Mouse (Mus musculus) cerebellum, adult 2 months (tissue): ENCODE data around the gene Gsc2.

Experiments used
- CTCF ChIP-seq: fragments of 200-500 bp; IDR thresholded peaks from 2 replicates; pipeline ENCODE4 v1.5.1; 2011; ENCODE audit warnings: low read depth, mild to moderate bottlenecking, control low read depth, low read length, moderate library complexity, borderline replicate concordance; ENCODE audit not compliant: insufficient read depth
- POLR2A ChIP-seq: fragments of 200-500 bp; IDR thresholded peaks from 2 replicates; pipeline ENCODE4 v1.6.1; 2011; ENCODE audit warnings: low read length, control low read depth, borderline replicate concordance; ENCODE audit not compliant: insufficient read depth

DNA sequence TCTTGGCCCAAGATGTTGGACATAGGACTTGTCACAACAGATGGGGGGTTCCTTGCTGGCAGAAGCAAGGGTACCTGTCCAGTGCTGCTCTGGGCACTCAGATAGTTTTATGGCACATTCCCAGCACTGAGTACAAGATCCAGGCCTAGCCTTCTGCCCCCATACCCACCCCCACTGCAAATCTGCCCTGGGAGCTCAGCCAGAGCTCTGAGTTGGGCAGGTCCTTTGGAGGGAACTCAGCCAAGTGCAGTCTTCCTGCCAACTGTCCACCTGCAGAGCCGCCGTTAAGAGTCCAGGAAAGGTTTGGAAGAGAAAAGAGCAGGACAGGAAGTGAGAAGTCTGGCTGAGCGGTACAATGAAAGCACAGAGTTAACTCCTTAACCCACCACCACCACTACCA is 22.3 kb downstream of the Gsc2 start:
- TF ChIP-seq CTCF (no peak), POLR2A (no peak)
